Mouse (Mus musculus): ENCODE measurements around the gene Ldb3.

DNA sequence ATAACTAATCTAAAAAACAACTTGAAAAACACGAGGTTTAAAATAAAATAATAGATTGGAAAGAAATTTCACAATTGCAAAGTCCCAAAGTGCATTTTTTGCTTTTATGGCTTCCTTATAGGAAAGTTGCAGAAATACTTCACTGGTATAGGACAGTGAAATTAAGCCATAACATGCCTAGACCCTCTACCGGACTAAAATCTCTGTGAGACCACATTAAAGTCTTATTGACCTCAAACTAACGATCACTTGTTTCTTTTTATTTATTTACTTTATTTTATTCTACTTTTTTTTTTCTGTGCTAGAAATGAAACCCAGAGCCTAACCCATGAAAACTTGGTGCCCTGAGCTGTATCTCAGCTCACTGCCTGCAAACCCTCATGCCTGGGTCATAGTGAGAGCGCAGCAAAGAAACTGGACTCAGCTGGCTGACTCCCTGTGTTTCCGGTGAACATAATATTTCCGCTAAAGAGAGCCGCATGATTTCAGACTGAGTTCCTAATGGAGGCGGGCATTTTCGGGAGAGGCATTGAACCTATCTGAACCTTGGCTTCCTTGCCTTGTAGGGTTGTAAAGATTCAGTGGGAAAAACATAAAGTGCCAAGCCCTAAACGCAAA, 71.4 kb downstream of the Ldb3 start:
- TF ChIP-seq CTCF (IDR thresholded peaks at IDR 0.05; ENCODE audit: control insufficient read depth, insufficient read depth, insufficient replicate concordance, low read depth, low read length) = no peak
- no peak for TF ChIP-seq POLR2A (IDR thresholded peaks at IDR 0.05; ENCODE audit: control insufficient read depth, low read depth, low read length)

All from testis, adult 2 months (tissue).